Mouse (Mus musculus) midbrain, embryonic 16.5 days (tissue): Measurements from ENCODE around the gene Atl1. TPM values are rescaled to one million over a fixed set of nuclear protein-coding genes. Genes with fewer than 3 reads are reported as not detected.

Experiments
- ATAC-seq: fragments of 200-750 bp; cut with Nextera tagmentation; 2 replicates; pipeline ENCODE4 v1.8.0; 2017; ENCODE audit warnings: moderate TSS enrichment
- H3K27ac ChIP-seq: fragments of 300-500 bp; sonication (generic); 2 replicates; pipeline ENCODE4 v1.5.1; 2014; ENCODE audit warnings: mild to moderate bottlenecking, low read length, mixed read lengths
- H3K27me3 ChIP-seq: fragments of 300-500 bp; sonication (generic); 2 replicates; pipeline ENCODE4 v1.6.1; 2014; ENCODE audit warnings: low read depth, low read length, mixed read lengths; ENCODE audit not compliant: control insufficient read depth, insufficient read depth
- H3K36me3 ChIP-seq: fragments of 300-500 bp; sonication (generic); 2 replicates; pipeline ENCODE4 v1.6.1; 2014; ENCODE audit warnings: mild to moderate bottlenecking, low read length, moderate library complexity, mixed read lengths; ENCODE audit not compliant: control insufficient read depth, insufficient read depth
- H3K4me1 ChIP-seq: fragments of 300-500 bp; sonication (generic); 2 replicates; pipeline ENCODE4 v1.6.1; 2014; ENCODE audit warnings: mild to moderate bottlenecking, low read length, mixed read lengths; ENCODE audit not compliant: control insufficient read depth, insufficient read depth
- H3K4me2 ChIP-seq: fragments of 300-500 bp; sonication (generic); 2 replicates; pipeline ENCODE4 v1.6.1; 2014; ENCODE audit warnings: mild to moderate bottlenecking, low read length, mixed read lengths
- H3K4me3 ChIP-seq: fragments of 300-500 bp; sonication (generic); 2 replicates; pipeline ENCODE4 v1.5.1; 2014; ENCODE audit warnings: low read depth, mild to moderate bottlenecking, low read length, moderate library complexity, mixed read lengths
- H3K9ac ChIP-seq: fragments of 300-500 bp; sonication (generic); 2 replicates; pipeline ENCODE4 v1.6.1; 2014; ENCODE audit warnings: low read depth, low read length, mixed read lengths
- H3K9me3 ChIP-seq: fragments of 300-500 bp; sonication (generic); replicated peaks from 2 replicates; pipeline ENCODE4 v1.6.1; 2014; ENCODE audit warnings: mild to moderate bottlenecking, low read length, mixed read lengths; ENCODE audit not compliant: control insufficient read depth, poor library complexity, severe bottlenecking
- WGBS: fragments of 180-500 bp; shearing (Covaris S2); extraction: QIAGEN DNeasy Blood & Tissue Kit; methylation state at CpG from one replicate; pipeline ENCODE4 v1.1.7; 2014; 5-methylcytosine and 5-hydroxymethylcytosine counted together
- polyA plus RNA-seq: library from polyadenylated mRNA; unstranded; fragments of >200 nt; fragmentation: Nextera tagmentation; extraction: Ambion mirVana; gene quantifications from 2 replicates; pipeline ENCODE4 v1.2.1, GENCODE M21; 2015

Gene Atl1
- polyA plus RNA-seq, 1 experiment from 2014 or later: 171 TPM

- Histone ChIP-seq H3K9me3 (no peaks in the 10 kb centered on the region), H3K36me3 (no peaks in the 10 kb centered on the region), H3K27me3 (no peaks in the 10 kb centered on the region), H3K9ac (no peak overlapping the region), H3K4me2 (no peak overlapping the region), H3K4me1 (no peaks in the 10 kb centered on the region), H3K4me3 (no peak overlapping the region), H3K27ac (no peak overlapping the region)
- WGBS: 88% methylated on average over 2 of the region's 2 CpGs
- no peak for ATAC-seq
Observed at GRCm38 (mm10) chr12:69917870-69918269, 25.5 kb downstream of the Atl1 start.

GRCm38 (mm10) chr12:69922099-69922498 lies 29.7 kb downstream of the Atl1 start:
- H3K9ac ChIP-seq: no peak overlapping the region
- no peaks in the 10 kb centered on the region for H3K9me3 ChIP-seq
- H3K4me1 ChIP-seq: no peaks in the 10 kb centered on the region
- H3K36me3 ChIP-seq: 0 out of 2 replicates have a peak, but pooled peaks cover 5% of the 10 kb centered on the region
- ATAC-seq: no peak
- H3K4me2 ChIP-seq: no peak overlapping the region
- no peaks in the 10 kb centered on the region for H3K27me3 ChIP-seq
- 82% methylated on average over 1 of the region's 1 CpGs for WGBS
- no peak overlapping the region for H3K4me3 ChIP-seq
- H3K27ac ChIP-seq: no peak overlapping the region

DNA sequence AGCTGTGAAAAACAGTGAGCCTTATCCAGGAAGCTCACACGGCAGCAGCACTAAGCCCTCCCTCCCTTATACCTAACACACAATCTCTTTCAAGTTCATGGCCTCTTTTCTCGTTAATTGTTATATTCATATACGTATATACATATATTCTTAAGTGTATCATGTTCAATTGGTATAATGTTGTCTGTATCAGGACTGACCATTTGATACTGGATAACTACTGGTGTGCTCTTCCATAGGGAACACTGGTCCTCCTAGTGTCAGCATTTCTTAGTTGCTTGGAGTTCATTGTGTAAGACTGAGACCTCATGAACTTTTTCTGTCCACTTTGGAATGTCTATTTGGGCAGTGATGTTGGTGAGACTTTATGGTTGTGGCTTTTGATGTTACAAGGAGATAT lies 30.7 kb downstream of the Atl1 start:
- Histone ChIP-seq H3K9me3 (no peaks in the 10 kb centered on the region), H3K4me3 (no peak overlapping the region), H3K27me3 (no peaks in the 10 kb centered on the region), H3K9ac (no peak overlapping the region), H3K36me3 (0 out of 2 replicates have a peak, but pooled peaks cover 5% of the 10 kb centered on the region), H3K4me2 (no peak overlapping the region), H3K4me1 (no peaks in the 10 kb centered on the region), H3K27ac (no peak overlapping the region)
- WGBS: 85% methylated on average over 3 of the region's 3 CpGs
- ATAC-seq: no peak

DNA sequence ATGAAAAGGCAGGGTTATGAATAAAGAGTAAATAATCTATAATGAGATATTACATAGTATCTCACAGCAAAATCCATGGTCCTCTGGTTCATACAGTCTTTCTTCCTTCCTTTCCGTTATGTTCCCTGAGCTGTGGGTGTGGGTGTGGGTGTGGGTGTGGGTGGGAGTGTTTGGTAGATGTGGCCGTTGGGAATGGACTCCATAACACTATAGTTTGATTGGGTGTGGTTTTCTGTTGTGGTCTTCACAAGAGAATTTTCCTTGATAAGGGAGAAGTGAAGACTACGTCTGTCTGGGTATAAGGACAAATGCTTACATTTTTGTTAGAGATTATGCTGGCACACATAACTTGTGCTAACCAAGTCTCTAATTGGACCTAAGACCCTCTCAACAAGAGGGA lies 31.2 kb downstream of the Atl1 start:
- no peaks in the 10 kb centered on the region for H3K9me3 ChIP-seq
- H3K27ac ChIP-seq: no peak overlapping the region
- WGBS: 74% methylated on average over 3 of the region's 3 CpGs
- H3K27me3 ChIP-seq: no peaks in the 10 kb centered on the region
- H3K36me3 ChIP-seq: 0 out of 2 replicates have a peak, but pooled peaks cover 5% of the 10 kb centered on the region
- H3K4me1 ChIP-seq: no peaks in the 10 kb centered on the region
- no peak for ATAC-seq
- H3K4me2 ChIP-seq: no peak overlapping the region
- H3K9ac ChIP-seq: no peak overlapping the region
- H3K4me3 ChIP-seq: no peak overlapping the region

DNA sequence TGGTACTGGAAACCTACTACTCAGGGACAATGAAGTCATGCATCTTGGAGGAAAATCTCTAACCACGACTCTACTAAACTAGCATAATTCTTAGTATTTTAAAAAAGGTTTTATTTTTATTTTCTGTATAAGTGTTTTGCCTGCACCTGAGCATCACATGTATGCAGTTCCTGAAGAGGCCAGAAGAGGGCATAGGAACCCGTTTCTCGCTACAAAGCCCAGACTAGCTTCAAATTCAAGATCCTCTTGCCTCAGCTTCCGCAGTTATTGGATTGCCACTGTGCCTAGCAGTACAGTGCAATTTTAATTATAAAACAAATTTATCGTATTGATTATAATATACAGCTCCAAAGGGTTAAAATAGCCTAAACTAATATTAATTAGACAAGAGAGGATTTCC lies 31.6 kb downstream of the Atl1 start:
- Histone ChIP-seq H3K27me3 (no peaks in the 10 kb centered on the region), H3K27ac (no peak overlapping the region), H3K4me1 (no peaks in the 10 kb centered on the region), H3K9me3 (no peaks in the 10 kb centered on the region), H3K4me3 (no peak overlapping the region), H3K9ac (no peak overlapping the region), H3K36me3 (0 out of 2 replicates have a peak, but pooled peaks cover 5% of the 10 kb centered on the region), H3K4me2 (no peak overlapping the region)
- no peak for ATAC-seq
- 11% methylated on average over 5 of the region's 5 CpGs for WGBS

DNA sequence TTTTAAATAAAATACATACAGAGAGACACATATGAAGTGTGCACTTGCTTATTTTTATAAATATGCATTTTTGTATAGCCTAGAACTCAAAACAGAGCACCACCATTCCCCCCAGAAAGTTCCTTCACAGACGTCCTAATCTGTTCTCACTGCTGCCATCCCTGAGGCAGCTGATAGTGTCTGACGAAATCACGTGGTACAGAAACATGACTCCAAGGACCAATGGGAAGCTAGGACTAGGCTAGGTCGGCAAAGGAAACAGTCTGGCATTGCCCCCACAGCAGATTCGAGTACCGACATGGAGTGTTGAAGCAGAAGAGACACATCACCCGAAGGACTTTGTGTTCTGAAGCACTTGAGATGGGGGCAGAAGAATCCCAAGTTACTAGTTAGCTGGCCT lies 34.3 kb downstream of the Atl1 start:
- Histone ChIP-seq H3K9me3 (no peaks in the 10 kb centered on the region), H3K9ac (no peak overlapping the region), H3K4me2 (no peak overlapping the region), H3K27me3 (no peaks in the 10 kb centered on the region), H3K4me1 (no peaks in the 10 kb centered on the region), H3K4me3 (no peak overlapping the region), H3K27ac (no peak overlapping the region), H3K36me3 (peaks cover 11% of the 10 kb centered on the region)
- ATAC-seq: no peak
- 52% methylated on average over 7 of the region's 7 CpGs for WGBS

GRCm38 (mm10) chr12:69937731-69938130 lies 45.3 kb downstream of the Atl1 start:
- H3K4me1 ChIP-seq: no peaks in the 10 kb centered on the region
- no peak overlapping the region for H3K27ac ChIP-seq
- no peak overlapping the region for H3K4me3 ChIP-seq
- ATAC-seq: no peak
- peaks cover 36% of the 10 kb centered on the region for H3K36me3 ChIP-seq
- H3K4me2 ChIP-seq: no peak overlapping the region
- no peaks in the 10 kb centered on the region for H3K27me3 ChIP-seq
- WGBS: 42% methylated on average over 5 of the region's 5 CpGs
- H3K9me3 ChIP-seq: no peaks in the 10 kb centered on the region
- H3K9ac ChIP-seq: no peak overlapping the region

- 59% methylated on average over 2 of the region's 2 CpGs for WGBS
- Histone ChIP-seq H3K27ac (no peak overlapping the region), H3K4me3 (no peak overlapping the region)
Observed at GRCm38 (mm10) chr12:69939291-69939690, 46.9 kb downstream of the Atl1 start.

GRCm38 (mm10) chr12:69941655-69942329 lies 49.4 kb downstream of the Atl1 start:
- peaks cover 26% of the 10 kb centered on the region for H3K36me3 ChIP-seq
- no peaks in the 10 kb centered on the region for H3K27me3 ChIP-seq
- H3K9ac ChIP-seq: no peak overlapping the region
- H3K9me3 ChIP-seq: no peaks in the 10 kb centered on the region
- H3K27ac ChIP-seq: no peak overlapping the region
- ATAC-seq: no peak
- WGBS: 56% methylated on average over 1 of the region's 1 CpGs
- H3K4me2 ChIP-seq: no peak overlapping the region
- H3K4me3 ChIP-seq: no peak overlapping the region
- H3K4me1 ChIP-seq: no peaks in the 10 kb centered on the region

More at GRCm38 (mm10) chr12:69939291-69939690, 46.9 kb downstream of the Atl1 start:
- Histone ChIP-seq H3K4me2 (no peak overlapping the region), H3K36me3 (peaks cover 31% of the 10 kb centered on the region), H3K4me1 (no peaks in the 10 kb centered on the region), H3K9ac (no peak overlapping the region), H3K27me3 (no peaks in the 10 kb centered on the region), H3K9me3 (no peaks in the 10 kb centered on the region)
- no peak for ATAC-seq
